Mouse (Mus musculus): ENCODE measurements around the gene Gca. TPM values are rescaled to one million over a fixed set of nuclear protein-coding genes. Genes with fewer than 3 reads are reported as not detected.

The Gca gene
- 3.7 and 3.9 TPM in 2 replicates for polyA plus RNA-seq (2015; fragmentation: Nextera tagmentation; extraction: Ambion mirVana)

DNA sequence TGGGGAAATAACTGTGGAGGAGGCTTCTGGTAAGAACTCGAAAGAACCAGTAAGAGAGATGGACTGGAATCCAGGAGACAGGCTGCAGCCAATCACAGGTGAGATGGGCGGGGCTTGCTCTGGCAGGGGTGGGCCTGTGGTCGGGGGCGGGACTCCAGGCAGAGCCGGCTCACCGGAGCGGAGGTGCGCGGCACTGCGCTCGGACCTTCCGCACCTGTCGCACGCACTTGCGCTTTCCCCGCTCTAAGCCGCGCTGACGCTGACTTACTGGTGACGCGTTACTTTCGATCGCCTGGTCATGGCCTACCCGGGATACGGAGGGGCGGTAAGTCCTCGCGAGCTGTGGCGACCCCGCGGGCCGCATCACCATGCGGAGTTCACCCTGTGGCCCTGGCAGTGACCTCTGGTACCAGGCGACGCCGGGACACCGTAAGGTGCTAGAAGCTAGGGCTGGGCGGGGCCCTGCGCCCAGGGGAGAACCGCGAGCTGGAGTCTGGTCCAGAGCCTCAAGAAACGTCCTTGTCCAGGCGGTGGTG lies at the start of gene Gca:
Gca (plus strand) TSS at position 151 of the 536 bp plus-strand sequence.
- WGBS, result under 1% methylated on average over 43 of the region's 43 CpGs
- Histone ChIP-seq H3K4me2 (ENCODE audit: low read length) (peak within 1 kb of the TSS; percentile 98), H3K4me3 (ENCODE audit: low read depth, low read length) (peak within 1 kb of the TSS; percentile 79), H3K9me3 (replicated peaks; ENCODE audit: control insufficient read depth, low read length, poor library complexity, severe bottlenecking) (no peaks in the 10 kb centered on the region), H3K27me3 (ENCODE audit: control insufficient read depth, insufficient read depth, low read depth, low read length) (no peaks in the 10 kb centered on the region), H3K36me3 (ENCODE audit: control insufficient read depth, insufficient read depth, low read length) (no peaks in the 10 kb centered on the region), H3K4me1 (ENCODE audit: control insufficient read depth, insufficient read depth, low read length) (peaks cover 2% of the 10 kb centered on the region; the same call in 1 of the 2 replicates), H3K27ac (ENCODE audit: low read length) (no peak within 1 kb of the TSS), H3K9ac (ENCODE audit: low read depth, low read length) (peak within 1 kb of the TSS; percentile 74)
- peak; percentile 98 for ATAC-seq

- Histone ChIP-seq H3K9ac (ENCODE audit: low read depth, low read length) (no peak overlapping the region), H3K4me2 (ENCODE audit: low read length) (no peak overlapping the region), H3K9me3 (replicated peaks; ENCODE audit: control insufficient read depth, low read length, poor library complexity, severe bottlenecking) (no peaks in the 10 kb centered on the region), H3K36me3 (ENCODE audit: control insufficient read depth, insufficient read depth, low read length) (no peaks in the 10 kb centered on the region), H3K4me1 (ENCODE audit: control insufficient read depth, insufficient read depth, low read length) (no peaks in the 10 kb centered on the region), H3K27ac (ENCODE audit: low read length) (no peak overlapping the region), H3K27me3 (ENCODE audit: control insufficient read depth, insufficient read depth, low read depth, low read length) (no peaks in the 10 kb centered on the region), H3K4me3 (ENCODE audit: low read depth, low read length) (no peak overlapping the region)
- 89% methylated on average over 7 of the region's 7 CpGs for whole genome bisulfite sequencing
- no peak for ATAC-seq
These were observed 45.1 kb upstream of the Gca start for GRCm38 (mm10) chr2:62618934-62619341.

DNA sequence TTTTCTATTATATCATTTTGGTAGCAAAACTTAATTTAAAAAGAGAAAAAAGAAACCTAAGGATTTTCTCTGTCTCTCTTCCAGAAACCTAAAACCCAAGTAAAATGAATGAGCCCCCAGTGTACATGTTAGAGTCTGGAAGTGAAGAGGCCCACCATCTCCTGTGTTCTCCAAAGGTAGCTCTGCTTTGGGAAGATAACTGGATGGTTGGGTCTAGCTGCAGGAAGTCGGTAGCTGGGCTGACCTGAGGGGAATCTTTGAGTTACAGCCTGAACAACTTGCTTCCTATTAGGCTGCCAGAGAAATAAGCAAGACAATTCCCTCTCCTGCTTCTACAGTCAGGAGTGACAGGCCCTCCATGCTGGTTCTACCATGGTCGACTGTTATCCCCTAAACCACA lies 44.4 kb upstream of the Gca start:
- H3K27ac ChIP-seq (ENCODE audit: low read length), result no peak overlapping the region
- no peaks in the 10 kb centered on the region for H3K9me3 ChIP-seq (replicated peaks; ENCODE audit: control insufficient read depth, low read length, poor library complexity, severe bottlenecking)
- H3K9ac ChIP-seq (ENCODE audit: low read depth, low read length), result no peak overlapping the region
- no peaks in the 10 kb centered on the region for H3K4me1 ChIP-seq (ENCODE audit: control insufficient read depth, insufficient read depth, low read length)
- H3K4me3 ChIP-seq (ENCODE audit: low read depth, low read length), result no peak overlapping the region
- no peak overlapping the region for H3K4me2 ChIP-seq (ENCODE audit: low read length)
- no peak for ATAC-seq
- no peaks in the 10 kb centered on the region for H3K36me3 ChIP-seq (ENCODE audit: control insufficient read depth, insufficient read depth, low read length)
- 68% methylated on average over 2 of the region's 2 CpGs for WGBS
- no peaks in the 10 kb centered on the region for H3K27me3 ChIP-seq (ENCODE audit: control insufficient read depth, insufficient read depth, low read depth, low read length)

GRCm38 (mm10) chr2:62623024-62623441 lies 41.1 kb upstream of the Gca start:
- 90% methylated on average over 8 of the region's 8 CpGs for WGBS
- Histone ChIP-seq H3K36me3 (ENCODE audit: control insufficient read depth, insufficient read depth, low read length) (no peaks in the 10 kb centered on the region), H3K9me3 (replicated peaks; ENCODE audit: control insufficient read depth, low read length, poor library complexity, severe bottlenecking) (no peaks in the 10 kb centered on the region), H3K9ac (ENCODE audit: low read depth, low read length) (no peak overlapping the region), H3K27me3 (ENCODE audit: control insufficient read depth, insufficient read depth, low read depth, low read length) (no peaks in the 10 kb centered on the region), H3K4me3 (ENCODE audit: low read depth, low read length) (no peak overlapping the region), H3K27ac (ENCODE audit: low read length) (no peak overlapping the region), H3K4me2 (ENCODE audit: low read length) (no peak overlapping the region), H3K4me1 (ENCODE audit: control insufficient read depth, insufficient read depth, low read length) (no peaks in the 10 kb centered on the region)
- ATAC-seq, result no peak

DNA sequence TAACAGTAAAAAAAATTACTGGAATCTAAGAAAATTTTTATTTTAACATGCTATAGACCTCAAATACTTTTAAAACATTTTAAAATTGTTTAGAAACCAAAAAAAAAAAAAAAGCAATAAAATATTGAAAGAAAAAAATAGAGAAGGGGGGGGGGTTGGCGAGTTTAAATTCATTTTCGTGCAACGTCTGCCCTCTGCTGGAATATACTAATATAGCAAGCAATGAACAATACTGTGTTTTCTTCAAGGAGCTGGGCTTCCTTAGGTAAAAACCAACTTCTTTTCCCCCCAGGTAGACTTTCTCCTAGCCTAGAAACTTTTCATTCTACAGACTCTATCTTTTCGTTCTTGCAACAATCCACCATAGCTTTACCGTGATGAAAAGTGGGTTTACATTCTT lies 36.4 kb upstream of the Gca start:
- Histone ChIP-seq H3K36me3 (ENCODE audit: control insufficient read depth, insufficient read depth, low read length) (no peaks in the 10 kb centered on the region), H3K9ac (ENCODE audit: low read depth, low read length) (no peak overlapping the region), H3K27me3 (ENCODE audit: control insufficient read depth, insufficient read depth, low read depth, low read length) (no peaks in the 10 kb centered on the region), H3K27ac (ENCODE audit: low read length) (no peak overlapping the region), H3K4me1 (ENCODE audit: control insufficient read depth, insufficient read depth, low read length) (no peaks in the 10 kb centered on the region), H3K4me2 (ENCODE audit: low read length) (no peak overlapping the region), H3K9me3 (replicated peaks; ENCODE audit: control insufficient read depth, low read length, poor library complexity, severe bottlenecking) (no peaks in the 10 kb centered on the region), H3K4me3 (ENCODE audit: low read depth, low read length) (no peak overlapping the region)
- no peak for ATAC-seq
- WGBS, result 13% methylated on average over 5 of the region's 5 CpGs

- no peak overlapping the region for H3K4me3 ChIP-seq (ENCODE audit: low read depth, low read length)
- no peaks in the 10 kb centered on the region for H3K27me3 ChIP-seq (ENCODE audit: control insufficient read depth, insufficient read depth, low read depth, low read length)
- no peak for ATAC-seq
- H3K9me3 ChIP-seq (replicated peaks; ENCODE audit: control insufficient read depth, low read length, poor library complexity, severe bottlenecking), result no peaks in the 10 kb centered on the region
- no peaks in the 10 kb centered on the region for H3K36me3 ChIP-seq (ENCODE audit: control insufficient read depth, insufficient read depth, low read length)
- H3K9ac ChIP-seq (ENCODE audit: low read depth, low read length), result no peak overlapping the region
- H3K27ac ChIP-seq (ENCODE audit: low read length), result no peak overlapping the region
- 93% methylated on average over 5 of the region's 5 CpGs for WGBS
- H3K4me2 ChIP-seq (ENCODE audit: low read length), result no peak overlapping the region
- H3K4me1 ChIP-seq (ENCODE audit: control insufficient read depth, insufficient read depth, low read length), result no peaks in the 10 kb centered on the region
These were observed 35.7 kb upstream of the Gca start for GRCm38 (mm10) chr2:62628356-62628755.

DNA sequence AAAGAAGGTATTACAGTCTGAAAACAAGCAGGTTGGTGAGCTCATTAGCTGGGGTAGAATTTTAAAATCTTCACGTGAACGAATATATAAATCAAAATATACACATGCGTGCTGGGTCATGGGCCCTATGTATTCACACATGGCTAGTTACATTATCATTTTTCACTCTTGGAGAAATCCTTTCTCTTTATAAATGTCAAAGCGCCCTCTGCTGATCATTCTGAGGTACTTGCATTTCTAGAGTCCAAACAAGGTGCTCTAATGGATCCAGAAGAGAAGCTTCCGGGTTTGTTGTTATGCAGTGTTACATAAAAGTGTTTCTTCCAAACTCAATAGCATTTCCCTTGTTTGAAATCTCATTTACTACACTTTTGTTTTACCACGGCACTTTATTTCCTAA lies 33.6 kb upstream of the Gca start:
- Histone ChIP-seq H3K36me3 (ENCODE audit: control insufficient read depth, insufficient read depth, low read length) (no peaks in the 10 kb centered on the region), H3K9ac (ENCODE audit: low read depth, low read length) (no peak overlapping the region), H3K4me1 (ENCODE audit: control insufficient read depth, insufficient read depth, low read length) (no peaks in the 10 kb centered on the region), H3K4me2 (ENCODE audit: low read length) (no peak overlapping the region), H3K27ac (ENCODE audit: low read length) (no peak overlapping the region), H3K4me3 (ENCODE audit: low read depth, low read length) (no peak overlapping the region), H3K27me3 (ENCODE audit: control insufficient read depth, insufficient read depth, low read depth, low read length) (no peaks in the 10 kb centered on the region), H3K9me3 (replicated peaks; ENCODE audit: control insufficient read depth, low read length, poor library complexity, severe bottlenecking) (no peaks in the 10 kb centered on the region)
- WGBS, result 24% methylated on average over 6 of the region's 6 CpGs
- no peak for ATAC-seq

DNA sequence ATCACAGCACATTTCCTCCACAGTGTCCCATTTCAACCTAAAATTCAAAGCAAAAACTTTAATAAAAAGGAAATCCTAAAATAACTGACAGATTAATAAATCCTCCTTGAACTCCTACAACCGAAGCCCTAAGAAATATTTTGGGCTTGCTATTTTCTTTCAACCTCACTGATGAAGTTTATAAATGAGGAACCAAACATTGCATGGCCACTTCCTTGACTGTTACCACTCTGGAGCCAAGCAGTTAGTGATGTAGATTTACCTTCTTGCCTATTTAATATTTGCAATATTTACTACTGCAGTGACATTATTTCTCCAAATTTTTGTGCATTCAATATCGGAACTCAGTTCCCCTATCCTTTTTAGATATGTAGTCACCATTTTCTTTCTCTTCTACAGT lies 24.2 kb upstream of the Gca start:
- Histone ChIP-seq H3K27me3 (ENCODE audit: control insufficient read depth, insufficient read depth, low read depth, low read length) (no peaks in the 10 kb centered on the region; the same call in 1 of the 2 replicates), H3K27ac (ENCODE audit: low read length) (no peak overlapping the region), H3K9me3 (replicated peaks; ENCODE audit: control insufficient read depth, low read length, poor library complexity, severe bottlenecking) (no peaks in the 10 kb centered on the region), H3K4me2 (ENCODE audit: low read length) (no peak overlapping the region), H3K4me3 (ENCODE audit: low read depth, low read length) (no peak overlapping the region), H3K4me1 (ENCODE audit: control insufficient read depth, insufficient read depth, low read length) (no peaks in the 10 kb centered on the region), H3K36me3 (ENCODE audit: control insufficient read depth, insufficient read depth, low read length) (no peaks in the 10 kb centered on the region), H3K9ac (ENCODE audit: low read depth, low read length) (no peak overlapping the region)
- no peak for ATAC-seq
- 94% methylated on average over 2 of the region's 2 CpGs for WGBS

DNA sequence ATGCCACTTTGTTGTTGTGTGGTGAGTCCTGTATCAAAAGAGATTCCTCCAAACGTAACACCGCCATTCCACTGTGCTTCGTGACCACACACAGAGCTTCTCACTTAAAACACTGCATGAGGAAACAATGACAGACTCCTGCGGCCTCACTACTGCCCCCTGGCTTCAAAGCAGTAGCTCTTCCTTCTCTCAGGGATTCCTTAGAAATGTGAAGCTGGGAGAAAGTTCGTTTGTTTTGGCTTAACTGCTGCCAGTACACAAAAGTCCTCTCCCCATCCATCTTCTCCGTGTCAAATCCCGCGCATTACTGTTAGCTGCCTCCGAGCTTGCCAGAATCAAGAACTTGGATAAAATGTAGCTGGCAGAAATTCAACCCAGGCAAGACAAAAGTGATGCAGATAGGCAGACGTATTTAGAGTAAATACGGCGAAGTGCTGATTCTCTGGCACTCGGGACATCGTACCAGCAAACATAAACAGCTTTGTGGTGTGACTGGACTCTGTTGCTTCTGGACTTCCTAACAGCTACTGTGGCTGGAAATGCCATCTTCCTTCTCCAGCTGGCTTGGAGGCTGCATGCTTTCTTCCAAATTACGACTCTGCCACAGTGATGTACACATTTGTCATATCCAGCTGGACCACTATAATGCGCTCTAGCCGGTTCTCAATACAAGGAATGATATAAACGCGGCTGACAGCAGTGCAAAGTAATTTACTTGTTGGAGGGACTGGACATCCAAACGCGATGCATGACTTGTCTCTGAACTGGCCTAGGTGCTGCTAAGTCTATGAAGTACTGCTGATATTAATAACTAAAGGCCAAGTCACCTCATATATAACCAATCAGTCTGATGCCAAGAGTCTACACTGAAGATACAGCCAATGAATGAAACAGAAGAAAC lies 20.4 kb upstream of the Gca start:
- Histone ChIP-seq H3K27me3 (ENCODE audit: control insufficient read depth, insufficient read depth, low read depth, low read length) (no peaks in the 10 kb centered on the region; the same call in 1 of the 2 replicates), H3K4me1 (ENCODE audit: control insufficient read depth, insufficient read depth, low read length) (peaks cover 3% of the 10 kb centered on the region; the same call in 1 of the 2 replicates), H3K4me3 (ENCODE audit: low read depth, low read length) (no peak overlapping the region), H3K36me3 (ENCODE audit: control insufficient read depth, insufficient read depth, low read length) (no peaks in the 10 kb centered on the region), H3K4me2 (ENCODE audit: low read length) (no peak overlapping the region), H3K9ac (ENCODE audit: low read depth, low read length) (no peak overlapping the region), H3K9me3 (replicated peaks; ENCODE audit: control insufficient read depth, low read length, poor library complexity, severe bottlenecking) (no peaks in the 10 kb centered on the region), H3K27ac (ENCODE audit: low read length) (no peak overlapping the region)
- WGBS, result 49% methylated on average over 21 of the region's 21 CpGs
- ATAC-seq, result no peak
